Mouse (Mus musculus): ENCODE measurements around the gene Retreg1. TPM values are rescaled to one million over a fixed set of nuclear protein-coding genes. Genes with fewer than 3 reads are reported as not detected.

Gene Retreg1
- polyA plus RNA-seq, 1 experiment from 2014 or later, result 37.8 TPM

DNA sequence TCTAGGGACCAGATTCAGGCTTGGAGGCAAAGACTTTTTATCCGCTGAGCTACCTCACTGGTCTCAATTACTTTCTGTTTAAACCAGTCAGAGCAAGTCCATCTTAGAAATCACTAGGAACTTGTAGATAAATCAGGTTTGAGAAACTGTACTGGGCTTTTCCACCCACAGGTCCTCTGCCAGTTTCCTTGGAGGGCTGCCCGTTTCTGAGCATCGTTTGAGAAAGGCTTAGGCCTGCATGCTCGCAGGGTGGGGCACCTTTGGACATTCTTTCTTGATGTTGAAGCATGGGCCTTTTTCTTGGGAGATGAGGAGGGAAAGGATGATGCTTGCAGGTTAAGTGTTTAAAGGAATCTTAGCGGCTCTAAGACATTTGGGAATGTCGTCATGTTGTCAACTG is 77.9 kb downstream of the Retreg1 start:
- Histone ChIP-seq H3K36me3 (ENCODE audit: control insufficient read depth, insufficient read depth) (no peaks in the 10 kb centered on the region), H3K4me3 (ENCODE audit: low read depth, low read length) (no peak overlapping the region), H3K27ac (ENCODE audit: low read depth, low read length) (no peak overlapping the region), H3K9me3 (ENCODE audit: control insufficient read depth) (no peaks in the 10 kb centered on the region), H3K4me2 (replicated peaks; ENCODE audit: low read depth) (no peak overlapping the region), H3K4me1 (replicated peaks; ENCODE audit: control insufficient read depth, insufficient read depth, low read length) (no peaks in the 10 kb centered on the region), H3K9ac (ENCODE audit: low read depth, low read length) (no peak overlapping the region), H3K27me3 (replicated peaks; ENCODE audit: control insufficient read depth, insufficient read depth, low read length) (no peaks in the 10 kb centered on the region)
- no peak for TF ChIP-seq CTCF (IDR thresholded peaks at IDR 0.05; ENCODE audit: low read depth)
- ATAC-seq, result no peak
- 81% methylated on average over 6 of the region's 6 CpGs for WGBS

DNA sequence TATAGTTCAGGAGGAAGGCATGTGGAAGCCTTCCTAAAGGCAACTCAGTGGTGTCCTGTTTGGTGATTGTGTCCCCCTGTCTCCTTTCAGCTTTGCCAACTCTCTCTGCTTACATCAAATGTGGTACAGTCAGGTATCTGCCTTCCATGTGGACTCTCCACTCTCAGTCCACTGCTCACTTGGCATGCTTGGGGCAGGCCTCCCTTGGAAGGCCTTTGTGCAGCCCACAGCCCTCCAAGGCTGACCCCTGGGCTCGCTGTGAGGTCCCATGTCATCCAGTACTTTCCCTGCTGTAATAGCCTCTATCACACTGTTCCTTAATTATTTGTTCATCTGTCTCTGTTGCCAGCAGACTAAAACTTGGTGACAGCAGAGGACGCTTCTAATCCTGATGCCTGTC is 79.0 kb downstream of the Retreg1 start:
- no peak for ATAC-seq
- no peaks in the 10 kb centered on the region for H3K4me1 ChIP-seq (replicated peaks; ENCODE audit: control insufficient read depth, insufficient read depth, low read length)
- no peaks in the 10 kb centered on the region for H3K36me3 ChIP-seq (ENCODE audit: control insufficient read depth, insufficient read depth)
- H3K27me3 ChIP-seq (replicated peaks; ENCODE audit: control insufficient read depth, insufficient read depth, low read length), result no peaks in the 10 kb centered on the region
- H3K27ac ChIP-seq (ENCODE audit: low read depth, low read length), result no peak overlapping the region
- H3K4me3 ChIP-seq (ENCODE audit: low read depth, low read length), result no peak overlapping the region
- TF ChIP-seq CTCF (IDR thresholded peaks at IDR 0.05; ENCODE audit: low read depth), result no peak
- H3K9me3 ChIP-seq (ENCODE audit: control insufficient read depth), result no peaks in the 10 kb centered on the region
- no peak overlapping the region for H3K9ac ChIP-seq (ENCODE audit: low read depth, low read length)
- H3K4me2 ChIP-seq (replicated peaks; ENCODE audit: low read depth), result no peak overlapping the region
- 71% methylated on average over 2 of the region's 2 CpGs for WGBS

DNA sequence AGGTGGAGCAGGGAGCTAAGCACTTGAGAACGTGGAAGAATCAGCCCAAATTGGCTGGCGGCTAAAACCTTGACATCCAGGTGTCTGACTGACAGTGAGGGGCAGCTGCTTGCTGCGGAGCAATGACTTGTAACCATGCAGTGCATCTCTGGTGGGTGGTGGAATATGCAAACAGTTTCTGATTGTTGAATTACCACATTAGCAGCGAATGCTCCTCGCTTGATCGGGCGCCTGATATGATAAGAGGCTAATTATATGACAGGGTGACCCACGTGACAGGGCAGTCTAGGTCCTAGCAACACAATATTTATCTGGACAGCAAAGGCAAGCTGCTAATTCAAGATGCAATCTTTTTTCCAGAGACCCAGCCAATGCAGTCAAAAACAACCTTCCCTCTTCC is 80.9 kb downstream of the Retreg1 start:
- H3K9ac ChIP-seq (ENCODE audit: low read depth, low read length), result no peak overlapping the region
- H3K27ac ChIP-seq (ENCODE audit: low read depth, low read length), result no peak overlapping the region
- H3K27me3 ChIP-seq (replicated peaks; ENCODE audit: control insufficient read depth, insufficient read depth, low read length), result no peaks in the 10 kb centered on the region
- no peak overlapping the region for H3K4me3 ChIP-seq (ENCODE audit: low read depth, low read length)
- H3K4me2 ChIP-seq (replicated peaks; ENCODE audit: low read depth), result no peak overlapping the region
- H3K36me3 ChIP-seq (ENCODE audit: control insufficient read depth, insufficient read depth), result no peaks in the 10 kb centered on the region
- 41% methylated on average over 8 of the region's 8 CpGs for WGBS
- no peak for TF ChIP-seq CTCF (IDR thresholded peaks at IDR 0.05; ENCODE audit: low read depth)
- H3K9me3 ChIP-seq (ENCODE audit: control insufficient read depth), result no peaks in the 10 kb centered on the region
- no peaks in the 10 kb centered on the region for H3K4me1 ChIP-seq (replicated peaks; ENCODE audit: control insufficient read depth, insufficient read depth, low read length)
- ATAC-seq, result no peak

DNA sequence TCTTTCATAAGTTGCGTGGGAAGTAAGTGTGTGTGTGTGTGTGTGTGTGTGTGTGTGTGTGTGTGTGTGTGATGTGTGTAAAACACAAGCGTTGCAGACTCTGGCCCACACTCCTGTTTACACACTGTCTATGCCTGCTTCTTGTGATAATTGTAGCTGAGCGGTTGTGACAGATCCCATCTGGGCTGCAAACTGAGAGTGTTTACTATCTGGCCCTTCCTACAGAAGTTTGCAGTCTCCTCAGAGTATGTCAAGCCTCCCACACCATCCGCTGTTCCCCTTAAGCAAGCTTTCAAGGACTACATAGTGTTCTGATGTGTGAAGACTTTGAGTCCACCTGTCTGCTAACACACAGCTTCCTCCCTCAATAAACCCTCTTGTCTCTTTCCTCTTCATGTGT is 83.2 kb downstream of the Retreg1 start:
- no peaks in the 10 kb centered on the region for H3K9me3 ChIP-seq (ENCODE audit: control insufficient read depth)
- H3K27me3 ChIP-seq (replicated peaks; ENCODE audit: control insufficient read depth, insufficient read depth, low read length), result no peaks in the 10 kb centered on the region
- no peak for TF ChIP-seq CTCF (IDR thresholded peaks at IDR 0.05; ENCODE audit: low read depth)
- no peak overlapping the region for H3K27ac ChIP-seq (ENCODE audit: low read depth, low read length)
- no peak overlapping the region for H3K4me3 ChIP-seq (ENCODE audit: low read depth, low read length)
- H3K4me1 ChIP-seq (replicated peaks; ENCODE audit: control insufficient read depth, insufficient read depth, low read length), result no peaks in the 10 kb centered on the region
- no peak overlapping the region for H3K9ac ChIP-seq (ENCODE audit: low read depth, low read length)
- H3K4me2 ChIP-seq (replicated peaks; ENCODE audit: low read depth), result no peak overlapping the region
- ATAC-seq, result no peak
- WGBS, result 78% methylated on average over 4 of the region's 4 CpGs
- no peaks in the 10 kb centered on the region for H3K36me3 ChIP-seq (ENCODE audit: control insufficient read depth, insufficient read depth)

DNA sequence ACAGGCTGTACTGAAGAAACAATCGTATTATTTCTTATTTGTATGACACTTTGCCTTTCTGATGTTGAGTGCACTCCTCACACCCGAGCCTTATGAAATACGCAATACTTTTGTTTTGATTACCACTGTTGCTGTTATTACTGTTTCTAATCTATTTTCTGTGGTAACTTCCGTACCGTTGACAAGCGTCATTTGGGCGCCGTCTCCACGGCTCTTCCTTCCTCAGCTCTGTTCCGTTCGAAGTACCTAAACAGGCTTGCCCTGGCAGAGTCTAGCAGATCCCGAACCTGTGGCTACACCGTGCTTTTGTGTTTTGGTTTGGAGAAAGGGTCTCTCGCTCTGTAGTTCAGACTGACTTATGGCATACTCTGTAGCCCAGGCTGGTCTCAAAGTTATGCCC is 84.1 kb downstream of the Retreg1 start:
- no peak overlapping the region for H3K27ac ChIP-seq (ENCODE audit: low read depth, low read length)
- H3K4me2 ChIP-seq (replicated peaks; ENCODE audit: low read depth), result no peak overlapping the region
- TF ChIP-seq CTCF (IDR thresholded peaks at IDR 0.05; ENCODE audit: low read depth), result no peak
- no peak overlapping the region for H3K4me3 ChIP-seq (ENCODE audit: low read depth, low read length)
- H3K9ac ChIP-seq (ENCODE audit: low read depth, low read length), result no peak overlapping the region
- 90% methylated on average over 14 of the region's 14 CpGs for WGBS
- no peaks in the 10 kb centered on the region for H3K27me3 ChIP-seq (replicated peaks; ENCODE audit: control insufficient read depth, insufficient read depth, low read length)
- ATAC-seq, result no peak
- H3K4me1 ChIP-seq (replicated peaks; ENCODE audit: control insufficient read depth, insufficient read depth, low read length), result no peaks in the 10 kb centered on the region
- H3K9me3 ChIP-seq (ENCODE audit: control insufficient read depth), result no peaks in the 10 kb centered on the region
- no peaks in the 10 kb centered on the region for H3K36me3 ChIP-seq (ENCODE audit: control insufficient read depth, insufficient read depth)

DNA sequence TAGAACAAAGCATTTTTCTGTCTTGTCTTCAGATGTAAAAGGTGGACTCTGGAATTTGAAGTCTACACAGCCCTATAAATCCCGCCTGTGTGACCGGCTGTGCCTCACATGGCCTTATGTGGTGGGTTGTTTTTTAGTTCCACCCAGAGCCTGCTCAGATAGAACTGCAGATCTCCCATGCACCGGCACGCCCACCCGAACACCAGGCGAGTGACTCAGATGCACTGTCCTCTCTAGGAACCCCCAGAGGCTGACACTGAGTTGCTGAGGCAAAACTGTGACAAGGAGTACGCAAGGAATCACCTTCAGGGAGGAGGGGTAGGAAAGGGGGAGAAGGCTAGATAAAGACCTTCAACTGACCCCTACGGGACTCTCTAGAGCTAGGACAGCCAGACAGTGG is 85.0 kb downstream of the Retreg1 start:
- H3K36me3 ChIP-seq (ENCODE audit: control insufficient read depth, insufficient read depth), result no peaks in the 10 kb centered on the region
- no peaks in the 10 kb centered on the region for H3K9me3 ChIP-seq (ENCODE audit: control insufficient read depth)
- peak overlapping the region; percentile 8; the same call in 1 of the 2 replicates for H3K27ac ChIP-seq (ENCODE audit: low read depth, low read length)
- no peak overlapping the region for H3K4me3 ChIP-seq (ENCODE audit: low read depth, low read length)
- H3K4me1 ChIP-seq (replicated peaks; ENCODE audit: control insufficient read depth, insufficient read depth, low read length), result 0 out of 2 replicates have a peak, but pooled peaks cover 4% of the 10 kb centered on the region
- 63% methylated on average over 8 of the region's 8 CpGs for WGBS
- no peak overlapping the region for H3K4me2 ChIP-seq (replicated peaks; ENCODE audit: low read depth)
- H3K9ac ChIP-seq (ENCODE audit: low read depth, low read length), result no peak overlapping the region
- H3K27me3 ChIP-seq (replicated peaks; ENCODE audit: control insufficient read depth, insufficient read depth, low read length), result no peaks in the 10 kb centered on the region
- no peak for ATAC-seq
- TF ChIP-seq CTCF (IDR thresholded peaks at IDR 0.05; ENCODE audit: low read depth), result no peak

DNA sequence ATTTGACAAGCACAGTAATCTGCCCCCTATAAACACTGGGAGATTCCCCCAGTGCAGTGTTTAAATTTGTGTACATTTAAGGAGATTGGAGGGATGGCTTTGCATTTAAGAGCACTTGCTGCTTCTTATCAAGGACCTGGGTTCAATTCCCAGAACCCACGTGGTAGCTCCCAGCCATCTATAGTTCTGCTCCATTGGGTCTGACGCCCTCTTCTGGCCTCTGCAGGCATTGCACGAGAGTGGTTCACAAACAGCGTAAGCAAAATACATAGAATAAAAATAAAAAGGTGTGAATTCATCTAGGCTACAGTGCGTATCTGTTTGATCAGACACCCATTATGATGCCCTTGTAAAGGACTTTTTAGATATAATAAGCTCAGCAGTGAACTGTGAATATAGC is 85.9 kb downstream of the Retreg1 start:
- Histone ChIP-seq H3K4me3 (ENCODE audit: low read depth, low read length) (no peak overlapping the region), H3K4me2 (replicated peaks; ENCODE audit: low read depth) (no peak overlapping the region), H3K9ac (ENCODE audit: low read depth, low read length) (no peak overlapping the region), H3K27ac (ENCODE audit: low read depth, low read length) (no peak overlapping the region), H3K27me3 (replicated peaks; ENCODE audit: control insufficient read depth, insufficient read depth, low read length) (no peaks in the 10 kb centered on the region), H3K4me1 (replicated peaks; ENCODE audit: control insufficient read depth, insufficient read depth, low read length) (0 out of 2 replicates have a peak, but pooled peaks cover 6% of the 10 kb centered on the region), H3K9me3 (ENCODE audit: control insufficient read depth) (no peaks in the 10 kb centered on the region), H3K36me3 (ENCODE audit: control insufficient read depth, insufficient read depth) (no peaks in the 10 kb centered on the region)
- ATAC-seq, result no peak
- peak; percentile 50 for TF ChIP-seq CTCF (IDR thresholded peaks at IDR 0.05; ENCODE audit: low read depth)
- 69% methylated on average over 5 of the region's 5 CpGs for WGBS
